Mouse (Mus musculus) frontal cortex, adult 2 months (tissue): ENCODE data around the gene Fxyd2. TPM values are rescaled to one million over a fixed set of nuclear protein-coding genes. Genes with fewer than 3 reads are reported as not detected.

Experiments
- DNase-seq, 2 experiments: peaks; one replicate each; pipeline ENCODE4 v3.0.0; 2022; ENCODE audit warnings: low spot score in 1 of 2; ENCODE audit errors: extremely low spot score in 1 of 2
- polyA plus RNA-seq: library from polyadenylated mRNA; depleted of rRNA; stranded (reverse); fragments of >200 nt; gene quantifications from 2 replicates; pipeline ENCODE4 v1.2.3, GENCODE M21; 2012

Fxyd2 gene
- polyA plus RNA-seq, 1 experiment, result 14.7 TPM

DNA sequence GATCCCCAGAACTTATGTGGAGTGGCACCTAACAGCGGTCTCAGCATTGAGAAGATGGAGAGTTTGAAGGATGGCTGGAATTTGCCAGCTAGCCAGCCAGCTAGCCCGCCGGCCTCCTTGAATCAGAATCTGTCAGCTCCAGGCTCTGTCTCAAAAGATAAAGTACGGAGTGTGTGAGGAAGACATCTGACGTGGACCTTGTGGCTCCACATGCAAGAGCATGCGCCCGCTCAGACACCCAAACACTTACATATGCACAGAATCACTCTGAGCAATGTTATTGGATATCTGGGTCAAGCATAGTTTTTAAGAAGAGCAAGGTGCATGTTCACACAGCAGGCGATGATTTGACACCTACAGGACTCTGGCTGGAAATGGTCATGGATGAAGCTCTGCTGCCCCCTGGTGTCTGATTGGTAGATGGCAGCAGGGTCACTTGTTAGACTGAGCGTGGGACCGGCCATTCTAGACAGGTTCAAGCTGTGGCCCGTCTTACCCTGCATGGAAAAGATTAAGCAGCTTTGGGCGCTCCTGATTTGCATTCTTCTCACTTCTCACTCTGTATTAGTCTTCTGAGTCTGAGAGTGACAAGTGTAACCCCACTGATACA is 11.0 kb upstream of the Fxyd2 start:
- DNase-seq, result peak; percentile 73 to 96

- no peak for DNase-seq
These were observed 9.9 kb upstream of the Fxyd2 start for GRCm38 (mm10) chr9:45389596-45389995.

GRCm38 (mm10) chr9:45391299-45391698 is 8.2 kb upstream of the Fxyd2 start:
- no peak for DNase-seq

GRCm38 (mm10) chr9:45395218-45395617 is 4.3 kb upstream of the Fxyd2 start:
- DNase-seq, result no peak

DNA sequence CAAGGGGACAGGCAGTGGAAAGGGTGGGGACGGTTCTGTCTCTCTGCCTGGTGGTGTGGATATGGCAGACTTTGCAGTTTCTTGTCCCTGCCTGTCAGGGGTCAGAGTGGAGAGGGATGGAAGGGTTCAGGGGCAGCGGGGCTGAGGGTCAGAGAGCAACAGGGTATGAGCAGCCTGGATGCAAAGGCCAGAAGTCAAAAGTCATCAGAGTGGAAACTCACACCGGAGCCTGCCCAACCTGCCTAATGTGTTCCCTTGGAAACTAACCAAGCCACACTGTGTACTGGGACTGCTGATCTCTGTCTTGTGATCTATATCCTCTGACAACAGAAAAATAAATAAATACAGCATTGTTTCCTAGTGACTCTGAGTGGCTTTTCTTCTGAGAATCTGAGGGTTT is 3.7 kb upstream of the Fxyd2 start:
- no peak for DNase-seq

DNA sequence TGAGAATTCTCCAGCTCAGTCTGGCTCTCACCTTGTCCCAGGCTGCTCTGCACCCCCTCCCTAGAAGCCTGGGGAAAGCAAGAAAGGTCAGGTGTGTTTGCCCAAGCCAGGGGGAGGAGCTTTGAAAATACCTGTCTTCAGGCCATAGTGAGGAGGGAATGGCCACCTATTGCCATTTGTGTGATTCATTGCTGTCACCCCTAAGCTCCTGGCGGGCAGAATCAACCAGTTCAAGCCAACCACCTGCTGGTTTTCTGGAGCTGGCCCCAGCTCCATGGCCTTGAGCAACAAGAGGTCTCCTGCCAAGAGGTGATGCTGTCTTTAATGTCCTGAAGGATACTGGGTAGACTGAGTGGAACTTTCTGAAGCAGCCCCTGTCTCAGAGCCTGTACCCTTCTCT is 1.1 kb upstream of the Fxyd2 start:
- DNase-seq, result no peak

GRCm38 (mm10) chr9:45401851-45402250 is 2.4 kb downstream of the Fxyd2 start:
- DNase-seq, result no peak

DNA sequence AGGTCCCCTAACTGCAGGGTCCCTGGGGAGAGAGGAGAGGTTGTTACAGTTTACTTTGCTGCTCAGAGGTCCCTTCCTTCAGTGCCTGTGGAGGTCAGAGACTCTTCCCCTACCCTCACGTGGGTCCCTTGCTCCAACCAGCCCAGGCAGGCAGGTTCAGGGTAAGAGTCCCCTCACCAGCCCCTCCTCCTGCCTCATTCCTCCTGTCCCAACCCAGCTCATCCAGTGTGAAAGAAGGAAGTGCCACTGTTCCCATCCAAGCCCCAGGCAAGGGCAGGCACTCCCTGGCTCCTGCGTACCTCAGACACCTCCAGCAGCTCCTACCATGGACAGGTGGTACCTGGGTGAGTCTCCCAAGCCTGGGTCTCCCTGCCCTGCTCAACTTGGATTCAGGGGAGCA is 3.5 kb downstream of the Fxyd2 start:
- DNase-seq, result no peak

DNA sequence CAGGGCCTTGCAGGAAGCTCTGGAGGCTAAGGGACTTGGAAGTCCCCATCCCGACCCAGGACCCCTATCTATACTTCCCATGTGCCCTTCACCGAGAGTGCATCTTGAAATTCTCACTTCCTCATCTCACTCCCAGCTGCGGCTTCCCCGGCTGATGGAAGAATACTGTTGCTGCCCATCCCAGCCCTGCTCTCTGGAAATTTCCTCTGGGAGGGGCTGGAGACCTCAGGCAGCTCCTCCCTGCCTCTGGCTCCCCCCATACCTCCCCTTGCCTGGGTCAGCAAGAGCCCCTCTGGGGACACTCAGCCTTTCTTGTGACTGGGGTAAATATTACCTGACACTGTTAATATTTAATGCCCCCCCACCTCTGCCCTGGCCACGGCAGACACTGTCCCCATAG is 6.2 kb downstream of the Fxyd2 start:
- DNase-seq, result no peak

DNA sequence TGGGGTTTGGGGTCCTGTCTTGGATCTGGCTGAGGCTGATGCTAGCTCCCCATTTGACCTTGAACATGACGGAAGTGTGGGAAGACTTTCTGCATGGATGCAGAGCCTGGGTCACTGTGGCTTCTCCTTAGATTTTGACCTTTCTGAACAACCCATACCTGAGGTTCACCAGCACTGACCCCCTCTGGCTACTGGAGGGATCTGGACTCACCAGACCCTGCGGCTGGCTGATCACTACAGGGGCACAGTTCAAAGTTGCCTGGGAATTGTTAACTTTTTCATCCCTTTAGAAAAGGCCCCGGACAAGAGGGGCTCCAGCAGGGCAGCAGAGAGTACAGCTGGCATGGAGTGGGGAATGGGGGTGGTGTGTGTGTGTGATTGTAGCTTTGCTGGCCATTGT is 7.3 kb downstream of the Fxyd2 start:
- no peak for DNase-seq

GRCm38 (mm10) chr9:45407706-45408675 is 8.5 kb downstream of the Fxyd2 start:
- peak; percentile 58 to 88 for DNase-seq

GRCm38 (mm10) chr9:45410193-45410592 is 10.7 kb downstream of the Fxyd2 start:
- DNase-seq, result no peak

DNA sequence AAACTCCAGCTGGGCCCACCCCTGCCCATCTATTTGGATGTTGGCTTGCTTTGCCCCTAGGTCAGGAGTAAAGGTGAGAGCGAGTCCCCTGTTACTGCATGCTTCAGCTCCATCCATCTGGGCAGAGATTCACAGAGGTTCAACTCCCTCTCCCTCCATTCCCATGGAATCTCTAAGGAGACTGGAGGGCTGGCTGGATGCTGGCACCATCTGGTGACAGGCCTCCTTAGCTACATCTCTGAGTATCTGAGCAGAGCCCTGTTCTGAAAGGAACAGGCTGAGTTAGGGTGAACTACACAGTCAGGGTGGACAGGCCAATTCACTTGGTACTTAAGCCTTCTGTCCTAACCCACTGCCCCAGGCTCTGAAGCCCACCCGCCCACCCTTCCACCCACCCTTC is 11.1 kb downstream of the Fxyd2 start:
- no peak for DNase-seq

- DNase-seq, result no peak
These were observed 11.6 kb downstream of the Fxyd2 start for GRCm38 (mm10) chr9:45411111-45411510.

- peak in 1 of 2 experiments; percentile 83 for DNase-seq
These were observed 12.3 kb downstream of the Fxyd2 start for GRCm38 (mm10) chr9:45411803-45412202.

- peak; percentile 67 to 96 for DNase-seq
These were observed 12.8 kb downstream of the Fxyd2 start for GRCm38 (mm10) chr9:45412287-45412686.

DNA sequence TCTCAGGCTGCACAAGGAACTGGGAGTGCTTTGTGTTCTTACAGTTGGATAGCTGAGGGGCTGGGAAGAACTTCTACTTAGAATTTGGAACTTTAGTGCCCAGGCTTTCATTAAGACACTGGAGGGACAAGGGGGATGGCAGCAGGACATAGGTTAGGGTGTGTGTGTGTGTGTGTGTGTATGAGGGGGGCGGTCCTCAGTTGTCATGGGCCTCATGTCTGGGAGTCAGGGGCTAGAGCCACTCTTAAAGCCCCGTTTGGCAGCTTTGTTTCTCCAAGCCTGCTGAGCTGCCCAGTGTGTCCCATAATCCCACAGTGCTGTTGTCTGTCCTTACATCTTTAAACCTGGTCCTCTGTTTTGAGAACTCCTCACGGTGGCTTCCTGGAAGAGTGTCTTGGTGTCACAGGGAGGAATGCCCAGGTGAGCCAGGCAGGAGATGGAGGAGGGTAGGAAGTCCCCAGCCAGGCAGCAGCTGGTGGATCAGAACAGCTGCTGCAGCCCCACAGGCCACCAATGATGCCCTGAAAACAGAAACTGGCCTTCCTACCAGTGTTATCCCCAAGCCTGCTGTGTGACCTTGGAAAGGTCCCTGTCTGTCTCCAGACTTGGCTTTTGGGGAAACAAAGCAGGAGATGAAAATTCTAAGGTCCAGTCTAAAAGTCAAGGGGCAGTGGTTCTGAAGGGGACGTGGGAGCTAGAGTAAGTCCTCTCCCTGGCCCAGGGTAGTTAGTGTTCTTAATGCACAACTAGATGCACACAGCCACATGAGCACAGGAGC is 13.4 kb downstream of the Fxyd2 start:
- DNase-seq, result no peak

- no peak for DNase-seq
These were observed 14.1 kb downstream of the Fxyd2 start for GRCm38 (mm10) chr9:45413478-45414140.

DNA sequence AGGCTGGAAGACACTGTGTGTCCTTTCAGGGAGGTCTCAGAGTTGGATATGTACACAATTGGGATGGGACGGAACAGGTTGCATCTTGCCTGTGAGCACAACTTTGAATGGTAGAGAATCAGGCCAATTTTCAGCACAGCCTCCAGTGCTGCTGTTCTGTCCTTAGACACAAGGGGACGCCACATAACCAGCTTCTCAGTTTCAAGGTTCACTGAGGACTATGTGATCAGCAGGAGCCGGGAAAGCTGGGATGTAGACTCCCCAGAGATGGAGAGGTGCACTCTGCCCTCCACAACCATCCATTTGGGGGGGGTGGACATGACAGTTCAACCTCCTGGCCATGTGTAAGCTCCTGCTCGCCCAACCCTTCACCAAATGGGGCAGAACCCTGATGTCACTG is 16.4 kb downstream of the Fxyd2 start:
- DNase-seq, result peak in 1 of 2 experiments; percentile 93

- peak in 1 of 2 experiments; percentile 68 for DNase-seq
These were observed 17.8 kb downstream of the Fxyd2 start for GRCm38 (mm10) chr9:45417245-45417644.

DNA sequence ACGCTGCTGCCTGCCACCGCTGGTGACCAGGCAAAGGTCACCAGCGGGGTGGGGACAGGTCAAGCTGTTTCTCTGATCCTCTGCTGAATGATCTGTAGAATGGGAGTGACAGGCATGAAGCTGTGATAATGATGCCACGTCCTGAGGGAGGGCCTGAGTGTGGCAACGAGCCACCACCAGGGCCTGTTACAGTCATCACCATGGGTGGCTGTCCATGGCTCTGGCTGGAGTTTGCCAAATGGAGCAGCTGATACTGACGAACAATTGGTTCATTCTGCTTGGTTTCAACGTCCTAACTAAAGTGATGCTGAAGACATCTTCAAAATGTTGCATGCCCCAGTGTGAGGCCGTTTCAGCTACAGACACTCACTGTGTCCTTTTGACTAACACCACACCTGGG is 18.8 kb downstream of the Fxyd2 start:
- DNase-seq, result no peak
